Mouse (Mus musculus) thymus, postnatal 10 days (tissue): ENCODE results near the gene Ripk4.

Source experiments
- DNase-seq, 2 experiments: peaks; one replicate each; pipeline ENCODE4 v3.0.0; 2021; ENCODE audit warnings: low spot score in 2 of 2

Ripk4 gene

GRCm38 (mm10) chr16:97763061-97763989 lies at the start of gene Ripk4:
Gene Ripk4, minus strand, starts transcription at chr16:97763787.
- DNase-seq = peak; percentile 3 to 32

GRCm38 (mm10) chr16:97808881-97809280 lies 45.3 kb upstream of the Ripk4 start:
- DNase-seq = no peak

GRCm38 (mm10) chr16:97805646-97806045 lies 42.1 kb upstream of the Ripk4 start:
- no peak for DNase-seq

- peak; percentile 18 to 72 for DNase-seq
These were observed 41.3 kb upstream of the Ripk4 start for GRCm38 (mm10) chr16:97804680-97805547.

- DNase-seq = no peak
These were observed 34.6 kb upstream of the Ripk4 start for GRCm38 (mm10) chr16:97797950-97798869.

GRCm38 (mm10) chr16:97797212-97797611 lies 33.6 kb upstream of the Ripk4 start:
- no peak for DNase-seq

- DNase-seq = no peak
These were observed 30.7 kb upstream of the Ripk4 start for GRCm38 (mm10) chr16:97794256-97794655.

- DNase-seq = no peak
These were observed 19.5 kb upstream of the Ripk4 start for GRCm38 (mm10) chr16:97783057-97783456.

- peak; percentile 22 to 69 for DNase-seq
These were observed 14.9 kb upstream of the Ripk4 start for GRCm38 (mm10) chr16:97778353-97779025.

GRCm38 (mm10) chr16:97766501-97766900 lies 2.9 kb upstream of the Ripk4 start:
- DNase-seq = no peak

- DNase-seq = no peak
These were observed 1.0 kb upstream of the Ripk4 start for GRCm38 (mm10) chr16:97764626-97765025.

- no peak for DNase-seq
These were observed 378 bp upstream of the Ripk4 start for GRCm38 (mm10) chr16:97763990-97764340.

- no peak for DNase-seq
These were observed 1.8 kb downstream of the Ripk4 start for GRCm38 (mm10) chr16:97761782-97762181.

- no peak for DNase-seq
These were observed 3.9 kb downstream of the Ripk4 start for GRCm38 (mm10) chr16:97759681-97760080.

- no peak for DNase-seq
These were observed 5.3 kb downstream of the Ripk4 start for GRCm38 (mm10) chr16:97758288-97758687.

- no peak for DNase-seq
These were observed 7.1 kb downstream of the Ripk4 start for GRCm38 (mm10) chr16:97756460-97756859.

- DNase-seq = no peak
These were observed 11.2 kb downstream of the Ripk4 start for GRCm38 (mm10) chr16:97752316-97752941.

GRCm38 (mm10) chr16:97751884-97752283 lies 11.7 kb downstream of the Ripk4 start:
- DNase-seq = no peak

GRCm38 (mm10) chr16:97748421-97748820 lies 15.2 kb downstream of the Ripk4 start:
- no peak for DNase-seq

GRCm38 (mm10) chr16:97738030-97738429 lies 25.6 kb downstream of the Ripk4 start:
- no peak for DNase-seq
